Mouse (Mus musculus) forelimb bud, embryonic 11.5 days (tissue): ENCODE results near the gene Clcn6.
"Not testable (repeated sequence)": the region's sequence is repeated elsewhere in the genome, so short reads cannot be mapped to it uniquely, and the experiment has no call there.

ENCODE experiments used
- DNase-seq: peaks from one replicate; pipeline ENCODE4 v3.0.0-alpha.2; 2012; ENCODE audit warnings: low read depth, low spot score

Gene Clcn6

GRCm38 (mm10) chr4:148065702-148066400, 27.2 kb upstream of the Clcn6 start:
- DNase-seq = no peak

- DNase-seq = no peak
These were observed 22.5 kb upstream of the Clcn6 start for GRCm38 (mm10) chr4:148061086-148061480.

GRCm38 (mm10) chr4:148060120-148061085, 21.8 kb upstream of the Clcn6 start:
- DNase-seq = no peak

GRCm38 (mm10) chr4:148058993-148059392, 20.4 kb upstream of the Clcn6 start:
- DNase-seq = no peak

- DNase-seq = no peak
These were observed 19.7 kb upstream of the Clcn6 start for GRCm38 (mm10) chr4:148058218-148058819.

- no peak for DNase-seq
These were observed 19.1 kb upstream of the Clcn6 start for GRCm38 (mm10) chr4:148057661-148058209.

- DNase-seq = no peak
These were observed 18.2 kb upstream of the Clcn6 start for GRCm38 (mm10) chr4:148056801-148057200.

- DNase-seq = no peak
These were observed 17.6 kb upstream of the Clcn6 start for GRCm38 (mm10) chr4:148056246-148056645.

GRCm38 (mm10) chr4:148054961-148055695, 16.5 kb upstream of the Clcn6 start:
- DNase-seq = no peak

- DNase-seq = no peak
These were observed 14.8 kb upstream of the Clcn6 start for GRCm38 (mm10) chr4:148053417-148053920.

GRCm38 (mm10) chr4:148052976-148053375, 14.4 kb upstream of the Clcn6 start:
- DNase-seq = no peak

- DNase-seq = no peak
These were observed 13.3 kb upstream of the Clcn6 start for GRCm38 (mm10) chr4:148051886-148052285.

GRCm38 (mm10) chr4:148051046-148051776, 12.6 kb upstream of the Clcn6 start:
- no peak for DNase-seq

- DNase-seq = not testable (repeated sequence)
These were observed 11.8 kb upstream of the Clcn6 start for GRCm38 (mm10) chr4:148050396-148050914.

- no peak for DNase-seq
These were observed 7.9 kb upstream of the Clcn6 start for GRCm38 (mm10) chr4:148046450-148047031.

- no peak for DNase-seq
These were observed 5.5 kb upstream of the Clcn6 start for GRCm38 (mm10) chr4:148044113-148044512.

GRCm38 (mm10) chr4:148043327-148043726, 4.7 kb upstream of the Clcn6 start:
- not testable (repeated sequence) for DNase-seq

- DNase-seq = no peak
These were observed 3.1 kb upstream of the Clcn6 start for GRCm38 (mm10) chr4:148041611-148042191.

GRCm38 (mm10) chr4:148040933-148041610, 2.5 kb upstream of the Clcn6 start:
- peak; percentile 79 for DNase-seq
